Mouse (Mus musculus): Measurements from ENCODE around the gene Cacna2d3.

The Cacna2d3 gene

GRCm38 (mm10) chr14:29721488-29722385, at the start of gene Cacna2d3:
Cacna2d3 (minus strand) TSS chr14:29721864.
- DNase-seq (ENCODE audit: low spot score in 2 of 2) = peak; percentile 37 to 65

- DNase-seq (ENCODE audit: low spot score in 2 of 2) = no peak
These were observed 47.8 kb upstream of the Cacna2d3 start for GRCm38 (mm10) chr14:29769486-29769885.

- DNase-seq (ENCODE audit: low spot score in 2 of 2) = no peak
These were observed 31.2 kb upstream of the Cacna2d3 start for GRCm38 (mm10) chr14:29752876-29753275.

GRCm38 (mm10) chr14:29738751-29739150, 17.1 kb upstream of the Cacna2d3 start:
- no peak for DNase-seq (ENCODE audit: low spot score in 2 of 2)

- DNase-seq (ENCODE audit: low spot score in 2 of 2) = no peak
These were observed 8.6 kb upstream of the Cacna2d3 start for GRCm38 (mm10) chr14:29730256-29730655.

GRCm38 (mm10) chr14:29729009-29729408, 7.3 kb upstream of the Cacna2d3 start:
- DNase-seq (ENCODE audit: low spot score in 2 of 2) = no peak

- DNase-seq (ENCODE audit: low spot score in 2 of 2) = no peak
These were observed 5.9 kb upstream of the Cacna2d3 start for GRCm38 (mm10) chr14:29727596-29727995.

GRCm38 (mm10) chr14:29723267-29723666, 1.6 kb upstream of the Cacna2d3 start:
- DNase-seq (ENCODE audit: low spot score in 2 of 2) = no peak

GRCm38 (mm10) chr14:29722386-29723221, 940 bp upstream of the Cacna2d3 start:
- DNase-seq (ENCODE audit: low spot score in 2 of 2) = no peak

GRCm38 (mm10) chr14:29721131-29721487, 555 bp downstream of the Cacna2d3 start:
- no peak for DNase-seq (ENCODE audit: low spot score in 2 of 2)

GRCm38 (mm10) chr14:29720334-29720911, 1.2 kb downstream of the Cacna2d3 start:
- no peak for DNase-seq (ENCODE audit: low spot score in 2 of 2)

GRCm38 (mm10) chr14:29712621-29713020, 9.0 kb downstream of the Cacna2d3 start:
- DNase-seq (ENCODE audit: low spot score in 2 of 2) = peak in 1 of 2 experiments; percentile 47

- no peak for DNase-seq (ENCODE audit: low spot score in 2 of 2)
These were observed 13.9 kb downstream of the Cacna2d3 start for GRCm38 (mm10) chr14:29707561-29708335.

- no peak for DNase-seq (ENCODE audit: low spot score in 2 of 2)
These were observed 18.9 kb downstream of the Cacna2d3 start for GRCm38 (mm10) chr14:29702762-29703161.

- no peak for DNase-seq (ENCODE audit: low spot score in 2 of 2)
These were observed 25.5 kb downstream of the Cacna2d3 start for GRCm38 (mm10) chr14:29696131-29696530.

- no peak for DNase-seq (ENCODE audit: low spot score in 2 of 2)
These were observed 49.1 kb downstream of the Cacna2d3 start for GRCm38 (mm10) chr14:29672436-29673050.

- no peak for DNase-seq (ENCODE audit: low spot score in 2 of 2)
These were observed 51.8 kb downstream of the Cacna2d3 start for GRCm38 (mm10) chr14:29669826-29670225.

- DNase-seq (ENCODE audit: low spot score in 2 of 2) = no peak
These were observed 64.7 kb downstream of the Cacna2d3 start for GRCm38 (mm10) chr14:29657006-29657405.

- DNase-seq (ENCODE audit: low spot score in 2 of 2) = no peak
These were observed 71.1 kb downstream of the Cacna2d3 start for GRCm38 (mm10) chr14:29650591-29650990.

GRCm38 (mm10) chr14:29648721-29649120, 72.9 kb downstream of the Cacna2d3 start:
- DNase-seq (ENCODE audit: low spot score in 2 of 2) = no peak

GRCm38 (mm10) chr14:29645421-29645820, 76.2 kb downstream of the Cacna2d3 start:
- no peak for DNase-seq (ENCODE audit: low spot score in 2 of 2)

Measured in urinary bladder, postnatal 4 days (tissue).